25 mouse cellular contexts compared by ENCODE assay signal in the genomic region with DNA sequence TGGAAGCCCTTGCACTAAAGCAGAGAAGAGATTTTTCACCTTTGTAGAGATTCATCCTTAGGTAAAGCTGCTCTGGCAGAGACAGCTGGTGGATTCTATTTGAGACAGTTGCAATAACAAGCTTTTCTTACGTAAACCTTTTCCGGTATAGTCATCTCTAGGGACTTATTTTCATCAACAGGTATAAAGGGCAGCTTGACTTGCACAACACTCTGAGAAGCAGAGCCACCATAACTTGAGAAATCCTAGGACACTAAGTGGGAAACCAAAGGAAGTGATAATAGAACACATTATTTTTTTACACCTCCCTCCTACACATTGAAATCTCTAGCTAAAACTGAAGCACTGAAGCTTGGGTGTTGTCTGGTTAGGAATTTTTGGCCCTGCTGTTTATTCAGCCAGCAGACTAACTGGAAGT. TPM values are rescaled to one million over a fixed set of nuclear protein-coding genes. Genes with fewer than 3 reads are reported as not detected.
A peak's percentile ranks its signal among the peaks of the same experiment; 100 is the strongest.
DNase-seq lines count a peak whose midpoint lies in the region; ATAC-seq and TF ChIP-seq lines count a peak whose summit lies in the region.
"Had no signal": no experiment of that assay in that cellular context is flagged by ENCODE, and none has a peak within 500 bp of the region (broad histone marks: within the 10 kb centered on the region; RNA-seq: fewer than 3 reads in every experiment).

No protein-coding gene starts in this region.

- ATAC-seq in frontal cortex, adult (ENCODE audit: low TSS enrichment): peak; percentile 86
- ATAC-seq: forebrain, embryonic 15.5 days; midbrain, embryonic 13.5 days had no signal

- TF ChIP-seq CTCF in left cerebral cortex, adult 2 months (IDR thresholded peaks at IDR 0.05): no peak

- intact Hi-C loops in left cerebral cortex, postnatal 10 days (cut with DNase I): no loop called here
- intact Hi-C loops in left cerebral cortex, adult 2 months (cut with DNase I): loop anchor here (5.0 to 10.0 kb wide), 2 partner anchors 252 to 469 kb away; no protein-coding TSS in a partner anchor
- intact Hi-C loops in heart, postnatal 10 days (cut with DNase I): no loop called here

- no peak overlapping the region for H3K4me3 ChIP-seq in left cerebral cortex, adult 2 months
- H3K4me3 ChIP-seq: embryonic facial prominence, embryonic 15.5 days; forebrain, embryonic 15.5 days; heart, embryonic 12.5 days; hindbrain, embryonic 12.5 days; kidney, embryonic 15.5 days; liver, embryonic 13.5 days; megakaryocyte, embryonic 14.5 days; midbrain, embryonic 13.5 days had no signal

- no peak for DNase-seq in frontal cortex, postnatal 25 days (ENCODE audit: low spot score in 2 of 2)
- DNase-seq in left cerebral cortex, adult 11 months (ENCODE audit: low spot score): peak; percentile 41
- no peak for DNase-seq in left cerebral cortex, postnatal 10 days (ENCODE audit: extremely low spot score in 1 of 2, low spot score in 2 of 2)
- no peak for DNase-seq in left cerebral cortex, adult 2 months (ENCODE audit: extremely low spot score in 1 of 2, low spot score in 2 of 2)
- DNase-seq in right cerebral cortex, postnatal 25 days: peak; percentile 18
- no peak for DNase-seq in Muller cell, postnatal 12 days (ENCODE audit: inconsistent ontology term)
- no peak for DNase-seq in heart, postnatal 10 days
- DNase-seq: adrenal gland, postnatal 14 days; cerebellum, adult 8-10 months; heart, adult 11 months; heart, postnatal 14 days; kidney, adult 11 months; kidney, postnatal 36 days; liver, embryonic 13.5 days; lung, adult 2 months; thymus, adult 2 months had no signal

- peak overlapping the region; percentile 82; the same call in 1 of the 2 replicates for H3K27ac ChIP-seq in left cerebral cortex, adult 2 months
- H3K27ac ChIP-seq: embryonic facial prominence, embryonic 15.5 days; forebrain, embryonic 15.5 days; hindbrain, embryonic 12.5 days; kidney, embryonic 15.5 days; liver, embryonic 13.5 days; midbrain, embryonic 13.5 days had no signal

RNA-seq across cellular contexts. Expression of a gene that starts 24.4 kb away (rescaled TPM):
- total RNA-seq in left cerebral cortex, postnatal 10 days (2021): 10 to 100 TPM; 20.6 to 20.8 TPM
- 10 to 100 TPM; 48.3 to 51.5 TPM for total RNA-seq in left cerebral cortex, adult 2 months (2021)
- under 1 TPM; 0.43 to 0.62 TPM for total RNA-seq in heart, postnatal 10 days (2021)
- total RNA-seq: monocyte, adult 5-6 weeks had no signal

Comparison
In these comparisons a context has a peak if more than half of its experiments do, and no peak if none do; other contexts are left out.
1. DNase-seq: peak in left cerebral cortex, adult 11 months (single experiment) and right cerebral cortex, postnatal 25 days (single experiment); none in frontal cortex, postnatal 25 days (0 of 2), left cerebral cortex, postnatal 10 days (0 of 2), left cerebral cortex, adult 2 months (0 of 2), Muller cell, postnatal 12 days (single experiment) and heart, postnatal 10 days (0 of 2).
2. RNA of a gene that starts 24.4 kb away (total RNA-seq): 48.3 to 51.5 TPM in left cerebral cortex, adult 2 months and 20.6 to 20.8 TPM in left cerebral cortex, postnatal 10 days; 0.43 to 0.62 TPM in heart, postnatal 10 days; every median in the first group is over 10 times any median in the second.